Comparison of ENCODE assay signal across 1 mouse cellular context in the genomic region with DNA sequence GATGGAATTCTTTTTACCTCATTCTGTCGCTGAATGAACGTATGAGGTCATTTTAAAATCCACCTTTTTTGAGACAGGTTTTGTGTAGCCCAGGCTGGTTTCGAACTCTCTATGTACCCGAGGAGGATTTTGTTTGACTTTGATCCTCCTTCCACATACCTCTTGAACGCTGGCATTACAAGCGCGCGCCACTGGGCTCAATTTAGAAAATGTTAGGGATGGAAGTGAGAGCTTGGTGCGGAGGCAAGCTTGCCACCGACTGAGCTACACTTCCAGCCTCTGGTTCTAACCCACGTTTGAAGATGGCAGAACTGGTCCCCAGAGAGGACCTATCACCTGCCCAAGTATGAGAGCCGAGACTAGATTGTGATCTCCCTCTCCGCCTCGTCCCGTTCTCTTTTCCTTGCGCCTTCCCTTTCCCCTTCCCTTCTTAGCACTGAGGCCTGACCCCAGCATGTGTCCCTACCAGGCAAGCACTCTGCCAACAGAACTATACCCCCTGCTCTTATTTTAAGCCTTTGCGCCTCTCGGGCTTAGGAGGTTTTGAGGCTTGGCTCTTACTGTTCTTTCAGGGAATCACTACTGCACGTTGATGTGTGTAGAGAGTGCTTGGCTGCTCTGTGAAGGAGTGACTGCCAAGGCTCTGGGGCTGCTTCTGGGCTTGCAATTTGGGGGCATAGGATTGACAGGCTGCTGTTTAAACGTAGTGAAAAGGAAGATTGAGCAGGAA.
TF ChIP-seq lines count a peak whose summit lies in the region.

No protein-coding gene starts in this region.

TF ChIP-seq in ES-E14, 5 proteins besides CTCF, POLR2A, EP300 and RAD21:
- no peak for TF ChIP-seq CHD2 (IDR thresholded peaks at IDR 0.05; ENCODE audit: low read depth, low read length)
- no peak for TF ChIP-seq HCFC1 (IDR thresholded peaks at IDR 0.05; ENCODE audit: borderline replicate concordance, insufficient read depth, low read length)
- no peak for TF ChIP-seq ZNF384 (IDR thresholded peaks at IDR 0.05; ENCODE audit: low read depth, low read length)
- no peak for TF ChIP-seq MAFK (IDR thresholded peaks at IDR 0.05; ENCODE audit: insufficient read depth, low read depth, low read length)
- no peak for TF ChIP-seq ZC3H11A (IDR thresholded peaks at IDR 0.05; ENCODE audit: borderline replicate concordance, low read depth, low read length)
TF ChIP-seq in ES-E14: peak in this region for 0.
